Mouse (Mus musculus): ENCODE data around the gene Acot5.
A peak's percentile ranks its signal among the peaks of the same experiment; 100 is the strongest.
"Not testable (repeated sequence)": the region's sequence is repeated elsewhere in the genome, so short reads cannot be mapped to it uniquely, and the experiment has no call there.

The Acot5 gene

GRCm38 (mm10) chr12:84062336-84062735, 6.8 kb upstream of the Acot5 start:
- no peak for DNase-seq (ENCODE audit: low read depth, low spot score)

- no peak for DNase-seq (ENCODE audit: low read depth, low spot score)
Observed at GRCm38 (mm10) chr12:84063228-84063627, 5.9 kb upstream of the Acot5 start.

DNA sequence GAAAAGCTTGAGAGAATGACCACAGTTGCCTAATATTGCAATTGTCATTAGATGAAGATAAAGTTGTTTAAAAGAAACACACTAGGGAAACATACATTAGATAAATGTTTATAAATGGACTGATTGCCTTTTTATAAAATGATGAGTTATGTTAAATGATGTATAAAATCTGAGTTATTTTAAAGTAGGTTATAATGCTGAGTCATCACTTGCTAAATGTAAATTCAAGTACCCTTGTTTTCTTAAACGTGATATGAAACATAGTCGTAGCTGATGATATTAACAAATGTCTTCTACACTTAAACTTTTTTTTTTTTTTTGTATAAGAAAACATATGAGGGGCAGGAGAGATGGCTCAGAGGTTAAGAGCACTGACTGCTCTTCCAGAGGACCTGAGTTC, 5.3 kb upstream of the Acot5 start:
- DNase-seq (ENCODE audit: low read depth, low spot score), result no peak

- DNase-seq (ENCODE audit: low read depth, low spot score), result no peak
Observed at GRCm38 (mm10) chr12:84064621-84065020, 4.5 kb upstream of the Acot5 start.

GRCm38 (mm10) chr12:84067752-84068151, 1.4 kb upstream of the Acot5 start:
- no peak for DNase-seq (ENCODE audit: low read depth, low spot score)

DNA sequence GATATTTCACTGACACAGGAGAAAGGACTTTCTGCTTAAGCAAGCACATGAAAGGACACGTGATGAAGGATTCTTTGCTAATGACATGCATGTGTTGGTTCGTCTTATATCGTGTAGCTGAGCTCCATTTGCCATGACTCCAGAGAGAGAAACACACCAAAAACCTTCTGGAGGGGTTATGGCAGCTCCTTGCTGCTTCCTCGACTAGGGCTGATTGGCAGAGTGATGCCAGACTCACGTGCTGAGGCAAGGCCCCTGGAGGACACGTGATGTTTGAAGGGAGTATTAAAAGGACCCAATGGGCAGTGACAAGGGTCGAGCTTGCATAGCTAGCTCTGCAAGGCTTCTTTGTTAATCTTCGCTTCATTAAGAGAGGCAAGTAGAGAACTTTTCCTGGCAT, 829 bp upstream of the Acot5 start:
- no peak for DNase-seq (ENCODE audit: low read depth, low spot score)

DNA sequence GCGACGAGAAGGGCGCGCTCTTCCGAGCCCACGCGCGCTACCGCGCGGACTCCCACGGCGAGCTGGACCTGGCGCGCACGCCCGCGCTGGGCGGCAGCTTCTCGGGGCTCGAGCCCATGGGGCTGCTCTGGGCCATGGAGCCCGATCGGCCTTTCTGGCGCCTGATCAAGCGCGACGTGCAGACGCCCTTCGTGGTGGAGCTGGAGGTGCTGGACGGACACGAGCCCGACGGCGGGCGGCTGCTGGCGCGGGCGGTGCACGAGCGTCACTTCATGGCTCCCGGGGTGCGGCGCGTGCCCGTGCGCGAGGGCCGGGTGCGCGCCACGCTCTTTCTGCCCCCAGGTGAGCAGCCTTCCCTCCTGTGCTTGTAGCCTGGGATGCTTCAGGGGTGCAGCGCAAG, 457 bp downstream of the Acot5 start:
- DNase-seq (ENCODE audit: low read depth, low spot score), result not testable (repeated sequence)

DNA sequence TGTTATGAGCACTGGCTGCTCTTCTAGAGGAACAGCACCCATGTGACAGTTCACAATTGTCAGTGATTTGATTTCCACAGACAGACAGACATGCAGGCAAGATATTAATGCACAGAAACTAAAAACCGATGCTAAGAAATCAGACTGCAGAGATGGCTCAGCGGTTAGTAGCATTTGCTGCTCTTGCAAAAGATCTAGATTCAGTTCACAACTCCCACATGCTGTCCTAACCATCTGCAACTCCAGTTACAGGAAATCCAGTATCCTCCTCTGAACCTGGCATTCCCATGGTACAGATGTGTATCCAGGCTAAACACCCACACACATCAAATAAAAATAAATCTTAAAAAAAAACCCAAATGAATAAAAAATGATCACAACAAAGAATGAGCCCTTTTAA, 2.6 kb downstream of the Acot5 start:
- no peak for DNase-seq (ENCODE audit: low read depth, low spot score)

DNA sequence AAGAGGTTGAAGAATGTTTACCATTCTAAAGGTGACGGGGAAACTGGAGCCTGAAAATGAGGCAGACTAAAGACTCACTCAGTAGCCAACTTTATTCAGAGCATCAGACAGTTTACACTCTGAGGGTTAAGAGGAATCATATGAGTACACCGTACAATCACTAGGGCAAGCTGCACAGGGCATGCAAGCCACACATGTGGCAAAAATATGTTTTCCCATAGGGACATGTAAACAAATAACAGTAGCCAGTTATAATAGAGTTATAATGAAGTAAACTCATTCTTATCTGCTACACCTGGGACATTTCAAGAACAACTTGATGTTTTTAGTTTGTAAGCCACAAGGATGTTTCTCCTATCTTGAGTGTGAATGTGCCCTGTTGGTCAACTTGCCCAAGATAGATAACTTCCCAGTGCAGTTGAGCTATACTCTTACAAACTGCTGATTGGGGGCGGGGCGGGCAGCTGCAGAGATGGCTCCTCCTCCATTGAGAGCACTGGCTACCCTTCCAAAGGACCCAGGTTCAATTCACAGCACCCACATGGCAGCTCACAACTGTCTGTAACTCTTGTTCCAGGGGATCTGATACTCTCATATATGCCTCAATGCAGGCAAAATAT, 8.4 kb downstream of the Acot5 start:
- no peak for DNase-seq (ENCODE audit: low read depth, low spot score)

DNA sequence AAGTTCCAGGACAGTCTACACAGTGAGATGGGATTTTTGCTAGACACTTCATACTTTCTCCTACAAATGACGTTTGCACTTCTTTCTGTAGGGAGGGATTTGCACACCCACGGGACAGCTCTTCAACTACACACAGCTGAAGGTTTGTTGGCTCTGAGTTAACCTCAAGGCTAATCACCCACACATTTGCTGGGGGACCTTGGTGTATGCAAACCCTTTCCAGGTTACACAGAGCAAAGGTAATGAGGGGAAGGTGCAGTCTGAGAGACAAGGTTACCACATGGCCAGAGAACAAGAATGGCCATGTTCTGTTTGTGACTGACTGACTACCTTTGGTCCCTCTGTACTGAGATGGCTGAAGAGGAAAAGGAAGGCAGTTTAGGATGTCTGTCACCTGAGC, 14.7 kb downstream of the Acot5 start:
- no peak for DNase-seq (ENCODE audit: low read depth, low spot score)

DNA sequence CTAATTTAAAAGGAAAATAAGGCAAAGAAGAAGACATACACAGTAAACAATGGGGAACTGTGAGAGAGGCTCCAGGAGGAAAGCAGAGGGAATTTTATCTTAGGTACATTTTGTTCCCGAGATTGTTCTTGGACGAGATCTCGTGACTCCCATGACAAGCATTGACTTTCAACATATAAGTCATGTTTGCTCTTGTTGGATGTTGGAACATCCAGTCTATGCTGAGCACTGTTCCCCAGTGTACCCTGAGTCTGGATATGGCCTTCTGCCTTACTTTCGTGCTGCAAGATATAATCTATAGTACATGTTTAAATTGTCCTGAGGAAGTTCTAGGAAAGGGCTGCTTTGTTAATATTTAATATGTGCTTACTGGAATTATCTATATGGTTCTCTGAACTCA, 15.5 kb downstream of the Acot5 start:
- no peak for DNase-seq (ENCODE audit: low read depth, low spot score)

DNA sequence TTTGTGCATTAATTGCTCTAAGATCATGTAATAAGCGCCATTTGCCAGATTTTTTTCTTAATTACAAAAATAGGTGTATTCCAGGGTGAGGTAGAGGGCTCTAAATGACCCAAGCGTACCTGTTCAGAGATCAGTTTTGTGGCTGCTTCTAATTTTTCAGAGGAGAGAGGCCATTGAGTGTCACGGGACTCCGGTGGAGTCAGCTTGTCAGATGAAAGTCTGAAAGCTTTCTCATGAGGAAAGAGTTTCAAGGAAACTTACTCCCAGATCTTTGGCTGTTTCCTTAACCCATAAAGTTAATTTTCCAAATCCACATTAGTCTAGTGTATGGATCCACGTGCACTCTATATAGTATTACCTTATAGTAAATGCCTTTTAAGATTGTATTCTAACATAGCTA, 25.5 kb downstream of the Acot5 start:
- not testable (repeated sequence) for DNase-seq (ENCODE audit: low read depth, low spot score)

DNA sequence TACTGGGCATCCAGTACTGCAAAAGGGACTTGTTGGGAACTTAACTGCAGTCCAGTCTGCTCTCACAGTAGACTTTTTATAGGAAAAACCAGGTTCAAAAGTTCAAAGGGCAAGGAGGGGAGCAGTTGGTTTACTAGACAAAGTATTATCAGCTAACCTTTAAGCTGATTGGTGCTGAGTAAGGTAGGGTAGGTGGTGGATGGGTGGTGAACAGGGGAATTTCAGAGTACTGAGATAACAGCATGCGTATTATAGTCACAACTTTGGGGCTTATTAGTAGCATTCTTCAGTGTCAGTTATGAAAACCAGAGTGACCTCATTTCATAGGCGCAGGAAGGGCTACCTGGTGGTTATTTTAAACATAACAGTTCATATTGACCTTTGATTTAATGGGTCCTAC, 30.5 kb downstream of the Acot5 start:
- no peak for DNase-seq (ENCODE audit: low read depth, low spot score)

DNA sequence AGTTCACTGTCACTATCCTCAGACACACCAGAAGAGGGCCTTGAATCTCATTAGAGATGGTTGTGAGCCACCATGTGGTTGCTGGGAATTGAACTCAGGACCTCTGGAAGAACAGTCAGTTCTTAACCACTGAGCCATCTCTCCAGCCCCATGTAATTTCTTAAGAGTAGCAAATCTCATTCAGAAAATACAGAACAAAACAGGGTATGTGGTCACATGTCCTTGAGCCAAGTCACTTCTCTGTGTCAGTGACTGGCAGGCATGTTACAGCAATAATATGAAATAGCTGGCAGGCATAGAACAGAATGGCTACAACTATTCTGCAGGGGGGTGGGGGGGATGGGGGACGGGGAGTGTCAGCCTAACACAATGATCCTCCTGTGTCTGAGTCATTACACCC, 30.9 kb downstream of the Acot5 start:
- no peak for DNase-seq (ENCODE audit: low read depth, low spot score)

DNA sequence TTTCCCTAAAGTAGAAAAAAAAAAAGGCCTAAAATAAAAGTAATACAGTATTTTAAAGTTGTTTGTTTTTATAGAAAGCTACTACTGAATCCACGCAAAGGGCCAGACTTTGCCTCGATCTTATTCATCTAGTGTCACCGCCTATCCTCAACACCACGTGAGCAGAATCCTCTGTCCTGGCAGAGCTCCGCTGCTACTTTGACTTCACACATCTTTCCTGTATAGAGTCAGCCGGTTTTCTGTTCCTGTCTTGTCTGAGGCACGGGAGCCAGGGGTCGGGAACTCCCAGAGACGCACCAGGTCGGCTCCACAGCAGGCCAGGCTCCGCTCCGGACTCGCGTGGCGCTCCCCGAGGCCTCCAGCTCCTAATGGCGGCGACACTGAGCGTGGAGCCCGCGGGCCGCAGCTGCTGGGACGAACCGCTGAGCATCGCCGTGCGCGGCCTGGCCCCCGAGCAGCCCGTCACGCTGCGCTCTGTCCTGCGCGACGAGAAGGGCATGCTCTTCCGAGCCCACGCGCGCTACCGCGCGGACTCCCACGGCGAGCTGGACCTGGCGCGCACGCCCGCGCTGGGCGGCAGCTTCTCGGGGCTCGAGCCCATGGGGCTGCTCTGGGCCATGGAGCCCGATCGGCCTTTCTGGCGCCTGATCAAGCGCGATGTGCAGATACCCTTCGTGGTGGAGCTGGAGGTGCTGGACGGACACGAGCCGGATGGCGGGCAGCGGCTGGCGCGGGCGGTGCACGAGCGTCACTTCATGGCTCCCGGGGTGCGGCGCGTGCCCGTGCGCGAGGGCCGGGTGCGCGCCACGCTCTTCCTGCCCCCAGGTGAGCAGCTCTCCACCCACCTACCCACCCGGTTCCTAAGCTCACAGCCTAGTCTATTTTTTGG, 31.7 kb downstream of the Acot5 start, which contains the start of gene Acot6:
Gene Acot6 (plus strand): TSS at position 51 of the 889 bp plus-strand sequence.
- DNase-seq (ENCODE audit: low read depth, low spot score), result not testable (repeated sequence)

DNA sequence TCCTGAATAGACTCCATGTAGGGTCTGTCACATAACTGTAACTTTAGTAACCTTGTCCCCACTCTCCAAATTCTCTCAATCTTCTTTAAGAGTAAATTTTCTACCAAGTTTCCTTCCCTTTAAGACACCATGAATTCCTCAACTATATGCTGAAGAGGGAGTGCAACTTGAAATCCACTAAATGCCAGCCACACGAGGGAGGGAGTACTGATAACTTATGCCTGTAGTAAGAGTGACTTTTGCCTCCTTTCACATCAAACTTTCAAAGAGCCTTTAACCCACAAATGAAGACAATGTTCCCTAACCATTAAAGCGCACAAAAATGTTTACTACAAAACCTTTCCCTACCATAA, 32.3 kb downstream of the Acot5 start:
- DNase-seq (ENCODE audit: low read depth, low spot score), result no peak

DNA sequence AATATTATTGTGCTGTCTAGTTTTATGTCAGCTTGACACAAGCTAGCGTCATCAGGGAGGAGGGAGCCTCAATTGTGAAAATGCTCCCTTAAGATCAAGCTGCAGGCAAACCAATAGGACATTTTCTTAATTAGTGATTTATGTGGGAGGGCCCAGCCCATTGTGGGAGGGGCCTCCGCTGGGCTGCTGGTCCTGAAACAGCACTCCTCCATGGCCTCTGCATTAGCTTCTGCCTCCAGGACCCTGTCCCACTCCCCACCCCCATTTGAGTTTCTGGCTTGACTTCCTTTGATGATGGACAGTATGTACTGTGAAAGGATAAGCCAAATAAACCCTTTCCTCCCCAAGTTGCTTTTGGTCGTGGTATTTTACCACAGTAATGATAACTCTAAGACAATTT, 37.9 kb downstream of the Acot5 start:
- no peak for DNase-seq (ENCODE audit: low read depth, low spot score)

- no peak for DNase-seq (ENCODE audit: low read depth, low spot score)
Observed at GRCm38 (mm10) chr12:84107692-84108091, 38.6 kb downstream of the Acot5 start.

DNA sequence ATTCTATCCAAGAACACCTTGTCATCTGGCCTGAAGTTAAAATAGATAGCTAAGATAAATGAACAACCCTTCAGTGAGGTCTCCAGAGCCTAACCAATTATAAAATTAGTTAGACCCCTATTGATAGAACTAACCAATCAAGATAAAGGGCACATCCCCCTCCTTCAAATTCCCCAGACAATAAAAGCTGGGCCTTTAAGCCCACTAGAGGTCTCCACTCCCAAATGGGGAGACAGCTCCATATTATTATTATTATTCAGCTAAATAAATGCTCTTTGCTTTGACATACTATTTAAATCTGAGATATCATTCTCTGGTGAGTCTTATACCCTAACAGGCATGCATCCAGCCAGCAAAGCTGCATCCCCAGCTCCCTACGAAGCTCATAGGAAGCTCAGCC, 40.8 kb downstream of the Acot5 start:
- no peak for DNase-seq (ENCODE audit: low read depth, low spot score)

- no peak for DNase-seq (ENCODE audit: low read depth, low spot score)
Observed at GRCm38 (mm10) chr12:84110814-84111213, 41.7 kb downstream of the Acot5 start.

DNA sequence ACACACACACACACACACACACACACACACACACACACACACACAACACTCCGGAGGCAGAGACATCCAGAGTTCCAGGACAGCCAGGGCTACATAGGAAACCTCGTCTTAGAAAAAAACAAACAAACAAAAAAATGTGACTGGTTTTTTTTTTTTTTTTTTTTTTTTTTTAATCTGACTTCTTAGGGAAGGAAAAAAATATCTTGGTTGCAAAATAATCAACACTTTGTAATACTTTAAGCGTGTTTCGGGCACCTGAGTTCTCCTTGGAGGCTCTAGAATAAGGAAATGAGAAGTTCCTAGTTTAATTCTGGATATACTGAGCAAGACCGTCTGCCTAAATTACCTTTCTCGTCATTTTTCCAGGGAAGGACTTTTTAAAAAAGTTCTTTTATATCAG, 44.6 kb downstream of the Acot5 start:
- DNase-seq (ENCODE audit: low read depth, low spot score), result no peak

GRCm38 (mm10) chr12:84114153-84114994, 45.2 kb downstream of the Acot5 start, which contains the start of gene Dnal1:
TSS of gene Dnal1 (plus strand) at chr12:84114366.
- peak; percentile 71 for DNase-seq (ENCODE audit: low read depth, low spot score)

Measured in brain, embryonic 18.5 days (tissue).